Mouse (Mus musculus) intestine, embryonic 14.5 days (tissue): ENCODE measurements around the gene Pik3r6. TPM values are rescaled to one million over a fixed set of nuclear protein-coding genes. Genes with fewer than 3 reads are reported as not detected.

Source experiments
- ATAC-seq: fragments of 200-750 bp; cut with Nextera tagmentation; replicated peaks from 2 replicates; pipeline ENCODE4 v1.8.0; 2017; ENCODE audit warnings: low read depth, moderate number of reproducible peaks, moderate TSS enrichment, moderate library complexity; ENCODE audit not compliant: low FRiP score, low TSS enrichment
- DNase-seq: peaks from one replicate; pipeline ENCODE4 v3.0.0-alpha.2; 2018; ENCODE audit warnings: low spot score
- H3K27ac ChIP-seq: fragments of 300-500 bp; sonication (generic); 2 replicates; pipeline ENCODE4 v1.5.1; 2014; ENCODE audit warnings: low read depth, mild to moderate bottlenecking, control low read depth
- H3K27me3 ChIP-seq: fragments of 300-500 bp; sonication (generic); replicated peaks from 2 replicates; pipeline ENCODE4 v1.6.1; 2014; ENCODE audit warnings: low read length, control low read depth; ENCODE audit not compliant: control insufficient read depth, insufficient read depth
- H3K36me3 ChIP-seq: fragments of 300-500 bp; sonication (generic); 2 replicates; pipeline ENCODE4 v1.6.1; 2014; ENCODE audit warnings: low read length, control low read depth; ENCODE audit not compliant: control insufficient read depth, insufficient read depth
- H3K4me1 ChIP-seq: fragments of 300-500 bp; sonication (generic); replicated peaks from 2 replicates; pipeline ENCODE4 v1.6.1; 2014; ENCODE audit warnings: low read length, control low read depth, mixed read lengths; ENCODE audit not compliant: control insufficient read depth, insufficient read depth
- H3K4me2 ChIP-seq: fragments of 300-500 bp; sonication (generic); 2 replicates; pipeline ENCODE4 v1.6.1; 2014; ENCODE audit warnings: low read length
- H3K4me3 ChIP-seq: fragments of 300-500 bp; sonication (generic); 2 replicates; pipeline ENCODE4 v1.5.1; 2014; ENCODE audit warnings: low read depth, low read length, control low read depth, mixed read lengths
- H3K9ac ChIP-seq: fragments of 300-500 bp; sonication (generic); 2 replicates; pipeline ENCODE4 v1.6.1; 2014; ENCODE audit warnings: mild to moderate bottlenecking, low read length
- H3K9me3 ChIP-seq: fragments of 300-500 bp; sonication (generic); 2 replicates; pipeline ENCODE4 v1.6.1; 2016; ENCODE audit warnings: low read length, control low read depth; ENCODE audit not compliant: control insufficient read depth
- WGBS: fragments of 180-500 bp; shearing (Covaris S2); extraction: QIAGEN DNeasy Blood & Tissue Kit; methylation state at CpG from one replicate; pipeline ENCODE4 v1.1.7; 2014; 5-methylcytosine and 5-hydroxymethylcytosine counted together
- polyA plus RNA-seq: library from polyadenylated mRNA; unstranded; fragments of >200 nt; fragmentation: Nextera tagmentation; extraction: Ambion mirVana; gene quantifications from 2 replicates; pipeline ENCODE4 v1.2.1, GENCODE M21; 2014

The Pik3r6 gene
- polyA plus RNA-seq, 1 experiment from 2014 or later = 3.3 TPM

DNA sequence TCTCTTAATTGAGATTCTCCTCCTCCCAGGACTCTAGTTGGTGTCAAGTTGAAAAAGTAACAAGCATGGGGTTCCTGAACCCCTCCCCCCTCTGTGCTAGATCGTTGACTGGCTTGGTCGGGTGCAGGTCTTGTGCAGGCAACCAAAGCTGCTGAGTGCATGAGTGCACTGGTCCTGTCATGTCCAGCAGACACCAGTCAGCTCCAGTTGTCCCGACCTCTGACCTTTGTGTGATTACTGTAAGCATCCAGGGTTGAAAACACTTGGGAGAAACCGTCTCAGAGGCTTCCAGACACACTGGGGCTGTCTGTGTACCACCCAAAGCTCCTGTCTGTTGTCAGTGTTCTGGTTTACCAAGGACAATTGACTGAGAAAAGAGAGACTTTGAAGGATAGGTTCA lies 47.5 kb downstream of the Pik3r6 start:
- H3K36me3 ChIP-seq = no peaks in the 10 kb centered on the region
- no peak for ATAC-seq
- H3K4me3 ChIP-seq = no peak overlapping the region
- no peaks in the 10 kb centered on the region for H3K27me3 ChIP-seq
- no peak overlapping the region for H3K27ac ChIP-seq
- H3K9me3 ChIP-seq = no peaks in the 10 kb centered on the region
- H3K4me1 ChIP-seq = no peaks in the 10 kb centered on the region
- H3K4me2 ChIP-seq = no peak overlapping the region
- no peak for DNase-seq
- H3K9ac ChIP-seq = no peak overlapping the region
- 54% methylated on average over 4 of the region's 4 CpGs for WGBS

- DNase-seq (peak; percentile 67), ATAC-seq (no peak)
- WGBS = 42% methylated on average over 8 of the region's 8 CpGs
- Histone ChIP-seq H3K36me3 (no peaks in the 10 kb centered on the region), H3K9me3 (no peaks in the 10 kb centered on the region), H3K27ac (no peak overlapping the region), H3K4me3 (no peak overlapping the region), H3K27me3 (no peaks in the 10 kb centered on the region), H3K9ac (no peak overlapping the region), H3K4me1 (no peaks in the 10 kb centered on the region), H3K4me2 (no peak overlapping the region)
Measured at GRCm38 (mm10) chr11:68553981-68554471, 51.2 kb downstream of the Pik3r6 start.

DNA sequence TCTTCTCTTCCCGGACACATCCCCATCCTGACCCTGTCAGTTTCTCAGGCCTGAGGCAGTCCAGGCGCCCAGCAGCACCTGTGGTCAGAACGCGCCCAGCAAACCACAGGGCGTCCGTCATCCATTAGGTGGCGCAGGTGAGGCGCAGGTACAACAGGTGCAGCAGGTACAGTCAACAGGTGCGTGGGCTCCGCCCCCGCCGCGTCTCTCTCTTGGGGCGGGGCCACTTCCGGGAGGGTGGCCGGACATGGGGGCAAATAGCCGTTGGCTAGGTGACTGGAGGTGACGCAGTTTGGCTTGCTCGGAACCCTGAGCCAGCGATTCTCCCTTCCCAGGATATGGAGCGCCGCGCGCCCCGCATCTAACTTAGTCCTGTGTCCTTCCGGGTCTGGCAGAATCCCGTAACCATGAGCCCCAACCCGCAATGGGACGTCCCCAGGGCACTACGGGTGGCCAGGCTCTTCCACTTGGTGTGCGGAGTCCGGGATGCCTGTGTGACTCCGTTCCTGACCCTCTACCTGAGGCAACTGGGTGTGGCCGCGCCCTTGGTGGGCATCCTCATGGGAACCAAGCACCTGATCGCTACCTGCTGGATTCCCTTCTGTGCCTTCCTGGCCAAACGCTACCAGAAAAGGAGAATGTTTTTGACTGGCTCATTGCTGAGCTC lies 53.2 kb downstream of the Pik3r6 start, which contains the start of gene Mfsd6l:
Mfsd6l (plus strand) TSS at position 269 of the 667 bp plus-strand sequence.
- peak; percentile 80 for ATAC-seq
- DNase-seq = peak; percentile 85
- no peak within 1 kb of the TSS for H3K27ac ChIP-seq

DNA sequence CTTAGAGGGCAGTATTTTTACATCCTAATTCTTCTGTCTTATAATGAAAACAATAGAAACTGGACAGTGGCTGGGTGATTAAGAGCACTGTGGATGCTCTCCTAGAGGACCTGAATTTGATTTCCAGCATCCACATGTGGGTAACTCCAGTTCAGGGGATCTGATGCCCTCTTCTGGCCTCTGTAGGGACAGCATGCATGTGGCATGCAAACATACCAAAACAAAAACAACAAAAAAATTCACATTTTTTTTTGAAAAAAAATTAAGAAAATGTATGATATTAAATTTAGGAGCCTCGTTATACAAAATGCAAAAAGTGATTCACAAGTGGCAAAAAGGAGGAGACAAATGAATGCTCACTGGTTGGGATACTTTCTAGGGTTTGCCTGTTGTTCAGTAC lies 56.7 kb downstream of the Pik3r6 start:
- no peak for ATAC-seq
- Histone ChIP-seq H3K4me2 (no peak overlapping the region), H3K9me3 (no peaks in the 10 kb centered on the region), H3K27me3 (no peaks in the 10 kb centered on the region), H3K4me3 (no peak overlapping the region), H3K36me3 (no peaks in the 10 kb centered on the region), H3K4me1 (no peaks in the 10 kb centered on the region), H3K27ac (no peak overlapping the region), H3K9ac (no peak overlapping the region)
- 44% methylated on average over 1 of the region's 1 CpGs for WGBS
- no peak for DNase-seq

More for the DNA sequence above, 53.2 kb downstream of the Pik3r6 start, which contains the start of gene Mfsd6l:
- Histone ChIP-seq H3K4me2 (peak within 1 kb of the TSS; percentile 44), H3K4me3 (peak within 1 kb of the TSS; percentile 31), H3K36me3 (no peaks in the 10 kb centered on the region), H3K9me3 (no peaks in the 10 kb centered on the region), H3K9ac (0 out of 2 replicates have a peak within 1 kb of the TSS, but pooled peaks have one; percentile 15), H3K4me1 (no peaks in the 10 kb centered on the region), H3K27me3 (no peaks in the 10 kb centered on the region)
- WGBS = 8% methylated on average over 37 of the region's 37 CpGs

DNA sequence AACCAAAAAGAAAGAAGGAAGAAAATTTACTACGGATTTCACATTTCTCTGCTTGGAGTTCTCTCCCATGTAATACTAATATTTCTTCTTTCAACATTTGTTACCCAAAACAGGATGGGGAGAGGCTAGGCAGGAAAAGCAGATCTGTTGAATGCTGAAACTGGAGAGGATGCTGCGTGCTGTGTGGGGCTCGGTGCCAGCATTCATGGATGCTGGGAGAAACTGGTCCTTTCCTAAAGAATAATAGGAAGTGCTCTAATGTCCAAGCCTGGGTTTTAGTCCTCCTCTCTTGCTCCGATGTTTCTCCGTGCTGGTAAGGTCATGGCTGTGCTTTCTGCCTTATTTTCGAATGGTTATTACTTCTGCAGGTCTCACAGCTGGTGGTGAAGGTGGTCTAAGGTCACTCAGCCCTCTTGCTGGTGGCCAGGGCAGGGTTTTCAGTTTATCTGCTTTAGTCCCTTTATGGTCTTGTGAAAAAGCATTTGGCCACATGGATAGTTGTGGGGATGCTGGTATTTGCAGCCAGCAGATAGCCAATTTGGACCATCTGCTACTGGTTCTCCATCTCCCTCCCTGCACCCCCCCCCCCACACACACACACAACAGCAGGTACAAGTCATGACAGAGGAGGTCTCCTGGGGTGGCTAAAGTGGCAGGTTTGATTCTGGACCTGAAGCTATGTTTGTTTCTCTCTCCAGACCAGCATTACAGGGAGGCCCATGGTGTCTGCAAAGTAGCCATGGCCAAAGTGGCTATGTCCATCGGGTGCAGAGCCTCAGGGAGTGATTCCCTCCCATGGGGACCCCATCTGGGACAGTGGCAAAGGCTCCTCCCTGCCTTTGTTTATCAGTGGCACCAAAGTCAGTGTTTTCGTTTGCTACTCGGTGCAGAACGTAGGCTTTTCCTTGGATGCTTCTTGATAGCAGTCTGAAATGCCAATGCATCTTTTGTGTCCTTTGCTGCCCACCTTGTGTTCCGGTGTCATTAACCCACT lies 59.4 kb downstream of the Pik3r6 start:
- no peak for ATAC-seq
- DNase-seq = no peak
- Histone ChIP-seq H3K4me3 (no peak overlapping the region), H3K9ac (no peak overlapping the region), H3K9me3 (no peaks in the 10 kb centered on the region), H3K36me3 (no peaks in the 10 kb centered on the region), H3K4me1 (no peaks in the 10 kb centered on the region), H3K27ac (no peak overlapping the region), H3K27me3 (no peaks in the 10 kb centered on the region), H3K4me2 (no peak overlapping the region)
- whole genome bisulfite sequencing = 77% methylated on average over 11 of the region's 11 CpGs

GRCm38 (mm10) chr11:68564356-68565031 lies 61.7 kb downstream of the Pik3r6 start:
- Histone ChIP-seq H3K27me3 (no peaks in the 10 kb centered on the region), H3K27ac (no peak overlapping the region), H3K9ac (no peak overlapping the region), H3K4me1 (no peaks in the 10 kb centered on the region), H3K9me3 (no peaks in the 10 kb centered on the region), H3K4me3 (no peak overlapping the region), H3K4me2 (no peak overlapping the region), H3K36me3 (no peaks in the 10 kb centered on the region)
- ATAC-seq (no peak), DNase-seq (no peak)
- WGBS = 60% methylated on average over 13 of the region's 13 CpGs

GRCm38 (mm10) chr11:68565032-68565429 lies 62.2 kb downstream of the Pik3r6 start:
- no peak overlapping the region for H3K27ac ChIP-seq

GRCm38 (mm10) chr11:68566447-68567059 lies 63.7 kb downstream of the Pik3r6 start:
- H3K27ac ChIP-seq = no peak overlapping the region
- no peaks in the 10 kb centered on the region for H3K36me3 ChIP-seq
- H3K4me1 ChIP-seq = no peaks in the 10 kb centered on the region
- H3K4me3 ChIP-seq = no peak overlapping the region
- H3K9me3 ChIP-seq = no peaks in the 10 kb centered on the region
- ATAC-seq (no peak), DNase-seq (peak; percentile 87)
- no peaks in the 10 kb centered on the region for H3K27me3 ChIP-seq
- H3K4me2 ChIP-seq = peak overlapping the region; percentile 44
- 20% methylated on average over 17 of the region's 17 CpGs for WGBS
- H3K9ac ChIP-seq = no peak overlapping the region; the same call in 1 of the 2 replicates

More at GRCm38 (mm10) chr11:68565032-68565429, 62.2 kb downstream of the Pik3r6 start:
- Histone ChIP-seq H3K9me3 (no peaks in the 10 kb centered on the region), H3K4me2 (no peak overlapping the region), H3K27me3 (no peaks in the 10 kb centered on the region), H3K4me1 (no peaks in the 10 kb centered on the region), H3K4me3 (no peak overlapping the region), H3K36me3 (no peaks in the 10 kb centered on the region), H3K9ac (no peak overlapping the region)
- ATAC-seq (no peak), DNase-seq (no peak)
- WGBS = 69% methylated on average over 3 of the region's 3 CpGs
